Mouse (Mus musculus): ENCODE measurements around the gene Ugt1a2.
"Not testable (repeated sequence)": the region's sequence is repeated elsewhere in the genome, so short reads cannot be mapped to it uniquely, and the experiment has no call there.

The Ugt1a2 gene

GRCm38 (mm10) chr1:88218051-88218450 is 17.6 kb downstream of the Ugt1a2 start:
- no peak for DNase-seq

GRCm38 (mm10) chr1:88218591-88218990 is 18.2 kb downstream of the Ugt1a2 start:
- DNase-seq = no peak

- no peak for DNase-seq
Observed at GRCm38 (mm10) chr1:88219054-88219453, 18.7 kb downstream of the Ugt1a2 start.

- no peak for DNase-seq
Observed at GRCm38 (mm10) chr1:88220336-88220735, 19.9 kb downstream of the Ugt1a2 start.

GRCm38 (mm10) chr1:88222216-88222615 is 21.8 kb downstream of the Ugt1a2 start:
- no peak for DNase-seq

- DNase-seq = not testable (repeated sequence)
Observed at GRCm38 (mm10) chr1:88223011-88223515, 22.7 kb downstream of the Ugt1a2 start.

GRCm38 (mm10) chr1:88223591-88223990 is 23.2 kb downstream of the Ugt1a2 start:
- no peak for DNase-seq

GRCm38 (mm10) chr1:88224029-88224776 is 23.8 kb downstream of the Ugt1a2 start:
- DNase-seq = no peak

- not testable (repeated sequence) for DNase-seq
Observed at GRCm38 (mm10) chr1:88225301-88225700, 24.9 kb downstream of the Ugt1a2 start.

GRCm38 (mm10) chr1:88225741-88226140 is 25.3 kb downstream of the Ugt1a2 start:
- no peak for DNase-seq

GRCm38 (mm10) chr1:88226670-88227379 is 26.4 kb downstream of the Ugt1a2 start, which contains the start of gene Mroh2a:
Gene Mroh2a, plus strand, starts transcription at chr1:88226986.
- no peak for DNase-seq

- no peak for DNase-seq
Observed at GRCm38 (mm10) chr1:88227482-88227881, 27.1 kb downstream of the Ugt1a2 start.

GRCm38 (mm10) chr1:88228121-88228520 is 27.7 kb downstream of the Ugt1a2 start:
- DNase-seq = no peak

GRCm38 (mm10) chr1:88229566-88229965 is 29.2 kb downstream of the Ugt1a2 start:
- DNase-seq = no peak

- no peak for DNase-seq
Observed at GRCm38 (mm10) chr1:88229986-88230385, 29.6 kb downstream of the Ugt1a2 start.

GRCm38 (mm10) chr1:88230421-88230820 is 30.0 kb downstream of the Ugt1a2 start:
- no peak for DNase-seq

GRCm38 (mm10) chr1:88230981-88231802 is 30.8 kb downstream of the Ugt1a2 start:
- no peak for DNase-seq

- no peak for DNase-seq
Observed at GRCm38 (mm10) chr1:88231803-88232499, 31.6 kb downstream of the Ugt1a2 start.

GRCm38 (mm10) chr1:88232664-88233380 is 32.4 kb downstream of the Ugt1a2 start:
- DNase-seq = no peak

- no peak for DNase-seq
Observed at GRCm38 (mm10) chr1:88233421-88234247, 33.2 kb downstream of the Ugt1a2 start.

GRCm38 (mm10) chr1:88234248-88234610 is 33.8 kb downstream of the Ugt1a2 start:
- no peak for DNase-seq
